Mouse (Mus musculus) lung, adult 2 months (tissue): ENCODE results near the gene Wdr45b. TPM values are rescaled to one million over a fixed set of nuclear protein-coding genes. Genes with fewer than 3 reads are reported as not detected.
"Not testable (repeated sequence)": the region's sequence is repeated elsewhere in the genome, so short reads cannot be mapped to it uniquely, and the experiment has no call there.

Experiments
- DNase-seq: peaks from one replicate; pipeline ENCODE4 v3.0.0; 2022
- H3K4me1 ChIP-seq: fragments of 200-500 bp; 2 replicates; pipeline ENCODE4 v1.6.1; 2011; ENCODE audit warnings: low read length; ENCODE audit not compliant: control insufficient read depth, insufficient read depth
- H3K4me3 ChIP-seq: fragments of 200-500 bp; replicated peaks from 2 replicates; pipeline ENCODE3; 2011; ENCODE audit warnings: low read depth, mild to moderate bottlenecking, control low read depth, low read length; ENCODE audit errors: extremely low read depth
- CTCF ChIP-seq: fragments of 200-500 bp; IDR thresholded peaks from 2 replicates; pipeline ENCODE4 v1.5.1; 2011; ENCODE audit warnings: mild to moderate bottlenecking, low read length, control low read depth; ENCODE audit not compliant: insufficient read depth
- POLR2A ChIP-seq: fragments of 200-500 bp; IDR thresholded peaks from 2 replicates; pipeline ENCODE4 v1.6.1; 2011; ENCODE audit warnings: low read depth, mild to moderate bottlenecking, control low read depth, low read length, borderline replicate concordance; ENCODE audit errors: extremely low read depth
- WGBS: fragments of 180-500 bp; shearing (Covaris S2); methylation state at CpG from one replicate; pipeline ENCODE4 v1.1.7; 2018; 5-methylcytosine and 5-hydroxymethylcytosine counted together
- polyA plus RNA-seq: library from polyadenylated mRNA; depleted of rRNA; stranded (reverse); fragments of >200 nt; gene quantifications from 2 replicates; pipeline ENCODE4 v1.2.3, GENCODE M21; 2012

Wdr45b gene
- polyA plus RNA-seq, 1 experiment, result 45.3 TPM

GRCm38 (mm10) chr11:121369622-121370021, 15.4 kb upstream of the Wdr45b start:
- TF ChIP-seq POLR2A (no peak), CTCF (peak; percentile 6; the same call in 1 of the 2 replicates)
- Histone ChIP-seq H3K4me1 (no peaks in the 10 kb centered on the region), H3K4me3 (no peak overlapping the region)
- 61% methylated on average over 6 of the region's 6 CpGs for WGBS
- DNase-seq, result peak; percentile 9

- WGBS, result 65% methylated on average over 1 of the region's 1 CpGs
- Histone ChIP-seq H3K4me1 (no peaks in the 10 kb centered on the region), H3K4me3 (no peak overlapping the region)
- no peak for TF ChIP-seq POLR2A
- TF ChIP-seq CTCF, result no peak
- no peak for DNase-seq
Measured at GRCm38 (mm10) chr11:121368731-121369130, 14.5 kb upstream of the Wdr45b start.

- no peak overlapping the region for H3K4me3 ChIP-seq
- 53% methylated on average over 5 of the region's 5 CpGs for WGBS
- H3K4me1 ChIP-seq, result no peaks in the 10 kb centered on the region
- TF ChIP-seq CTCF (no peak), POLR2A (no peak)
- DNase-seq, result no peak
Measured at GRCm38 (mm10) chr11:121367170-121367707, 13.0 kb upstream of the Wdr45b start.

GRCm38 (mm10) chr11:121362212-121362611, 8.0 kb upstream of the Wdr45b start:
- Histone ChIP-seq H3K4me3 (no peak overlapping the region), H3K4me1 (no peaks in the 10 kb centered on the region)
- 33% methylated on average over 5 of the region's 5 CpGs for WGBS
- DNase-seq, result no peak
- TF ChIP-seq POLR2A (no peak), CTCF (peak; percentile 58)

- peaks cover 11% of the 10 kb centered on the region for H3K4me1 ChIP-seq
- DNase-seq, result peak; percentile 21
- TF ChIP-seq CTCF (no peak), POLR2A (no peak)
- WGBS, result 2% methylated on average over 41 of the region's 41 CpGs
- peak overlapping the region; percentile 79 for H3K4me3 ChIP-seq
Measured at GRCm38 (mm10) chr11:121353326-121354090, 737 bp downstream of the Wdr45b start.

- not testable (repeated sequence) for H3K4me3 ChIP-seq, DNase-seq
- peaks cover 13% of the 10 kb centered on the region for H3K4me1 ChIP-seq
- WGBS, result 82% methylated on average over 3 of the region's 3 CpGs
Measured at GRCm38 (mm10) chr11:121348727-121349126, 5.5 kb downstream of the Wdr45b start.

- DNase-seq, result no peak
- Histone ChIP-seq H3K4me3 (no peak overlapping the region), H3K4me1 (peaks cover 11% of the 10 kb centered on the region)
- TF ChIP-seq POLR2A (no peak), CTCF (no peak)
- WGBS, result 81% methylated on average over 2 of the region's 2 CpGs
Measured at GRCm38 (mm10) chr11:121348166-121348565, 6.1 kb downstream of the Wdr45b start.

GRCm38 (mm10) chr11:121347036-121347435, 7.2 kb downstream of the Wdr45b start:
- TF ChIP-seq CTCF (no peak), POLR2A (no peak)
- Histone ChIP-seq H3K4me3 (no peak overlapping the region), H3K4me1 (peaks cover 6% of the 10 kb centered on the region; the same call in 1 of the 2 replicates)
- 47% methylated on average over 2 of the region's 2 CpGs for WGBS
- DNase-seq, result no peak

- not testable (repeated sequence) for DNase-seq, H3K4me1 ChIP-seq, H3K4me3 ChIP-seq
- WGBS, result 15% methylated on average over 1 of the region's 1 CpGs
Measured at GRCm38 (mm10) chr11:121342423-121342822, 11.8 kb downstream of the Wdr45b start.

- WGBS, result 66% methylated on average over 1 of the region's 1 CpGs
- no peak for DNase-seq
- no peak overlapping the region for H3K4me3 ChIP-seq
- TF ChIP-seq POLR2A, result no peak
- TF ChIP-seq CTCF, result no peak
- no peaks in the 10 kb centered on the region; the same call in 1 of the 2 replicates for H3K4me1 ChIP-seq
Measured at GRCm38 (mm10) chr11:121340287-121340686, 14.0 kb downstream of the Wdr45b start.
